37 mouse cellular contexts compared by ENCODE assay signal in genomic region chr11:115306863-115307262, GRCm38 (mm10). TPM values are rescaled to one million over a fixed set of nuclear protein-coding genes. Genes with fewer than 3 reads are reported as not detected.
DNase-seq lines count a peak whose midpoint lies in the region; ATAC-seq and TF ChIP-seq lines count a peak whose summit lies in the region.
"Had no signal": no experiment of that assay in that cellular context is flagged by ENCODE, and none has a peak within 500 bp of the region (broad histone marks: within the 10 kb centered on the region; RNA-seq: fewer than 3 reads in every experiment).

Otop2 (plus strand) TSS chr11:115307163.

- peak within 1 kb of the TSS; percentile 43; the same call in 1 of the 2 replicates for H3K9ac ChIP-seq in hindbrain, embryonic 13.5 days
- H3K9ac ChIP-seq in hindbrain, postnatal 0 days (replicated peaks; ENCODE audit: low read length), result no peak within 1 kb of the TSS
- H3K9ac ChIP-seq in midbrain, embryonic 16.5 days (ENCODE audit: low read depth, low read length), result 0 out of 2 replicates have a peak within 1 kb of the TSS, but pooled peaks have one; percentile 4
- H3K9ac ChIP-seq in midbrain, embryonic 15.5 days, result no peak within 1 kb of the TSS
- H3K9ac ChIP-seq: embryonic facial prominence, embryonic 15.5 days; heart, embryonic 15.5 days; hindbrain, embryonic 15.5 days; limb, embryonic 15.5 days; liver, embryonic 14.5 days; midbrain, embryonic 12.5 days; stomach, embryonic 15.5 days had no signal

- H3K27me3 ChIP-seq in hindbrain, embryonic 13.5 days, result peaks cover 13% of the 10 kb centered on the region
- no peaks in the 10 kb centered on the region; the same call in 1 of the 2 replicates for H3K27me3 ChIP-seq in hindbrain, postnatal 0 days (ENCODE audit: insufficient read depth, low read length)
- no peaks in the 10 kb centered on the region for H3K27me3 ChIP-seq in midbrain, embryonic 16.5 days (ENCODE audit: control insufficient read depth, insufficient read depth, low read depth, low read length)
- H3K27me3 ChIP-seq in midbrain, embryonic 15.5 days (replicated peaks), result no peaks in the 10 kb centered on the region; the same call in 1 of the 2 replicates
- H3K27me3 ChIP-seq: hindbrain, embryonic 15.5 days had no signal

- peaks cover 9% of the 10 kb centered on the region for H3K4me1 ChIP-seq in hindbrain, embryonic 13.5 days (replicated peaks)
- H3K4me1 ChIP-seq in hindbrain, postnatal 0 days (ENCODE audit: insufficient read depth, low read length), result no peaks in the 10 kb centered on the region
- no peaks in the 10 kb centered on the region for H3K4me1 ChIP-seq in midbrain, embryonic 16.5 days (ENCODE audit: control insufficient read depth, insufficient read depth, low read length)
- H3K4me1 ChIP-seq in midbrain, embryonic 15.5 days, result no peaks in the 10 kb centered on the region
- H3K4me1 ChIP-seq: hindbrain, embryonic 15.5 days had no signal

- DNase-seq in frontal cortex, adult 2 months (ENCODE audit: extremely low spot score in 1 of 2, low spot score in 1 of 2), result no peak
- no peak for DNase-seq in frontal cortex, postnatal 10 days (ENCODE audit: low spot score in 2 of 2)
- no peak for DNase-seq in hindbrain, postnatal 0 days (ENCODE audit: low spot score)
- no peak for DNase-seq in cerebellum, adult 18-20 months
- DNase-seq: adrenal gland, adult 2 months; adrenal gland, postnatal 36 days; cerebellum, adult 2 months; cerebellum, postnatal 14 days; heart, adult 2 months; kidney, adult 2 months; kidney, postnatal 14 days; layer of hippocampus, adult 9-11 months; lung, adult 2 months; lung, postnatal 10 days; right cerebral cortex, postnatal 25 days; thymus, postnatal 14 days had no signal

- H3K36me3 ChIP-seq in hindbrain, embryonic 13.5 days, result no peaks in the 10 kb centered on the region
- H3K36me3 ChIP-seq in hindbrain, postnatal 0 days (ENCODE audit: insufficient read depth, low read length), result no peaks in the 10 kb centered on the region
- no peaks in the 10 kb centered on the region for H3K36me3 ChIP-seq in midbrain, embryonic 16.5 days (ENCODE audit: control insufficient read depth, insufficient read depth, low read length)
- no peaks in the 10 kb centered on the region for H3K36me3 ChIP-seq in midbrain, embryonic 15.5 days (replicated peaks)
- H3K36me3 ChIP-seq: embryonic facial prominence, embryonic 15.5 days; heart, embryonic 15.5 days; hindbrain, embryonic 15.5 days; limb, embryonic 10.5 days; limb, embryonic 15.5 days; midbrain, embryonic 12.5 days; stomach, embryonic 15.5 days had no signal

- WGBS in hindbrain, embryonic 13.5 days, result 17% methylated on average over 8 of the region's 8 CpGs
- 14% methylated on average over 8 of the region's 8 CpGs for WGBS in hindbrain, postnatal 0 days
- 15% methylated on average over 8 of the region's 8 CpGs for WGBS in midbrain, embryonic 16.5 days
- 13% methylated on average over 8 of the region's 8 CpGs for WGBS in midbrain, embryonic 15.5 days

- H3K4me2 ChIP-seq in hindbrain, embryonic 13.5 days, result no peak within 1 kb of the TSS
- no peak within 1 kb of the TSS for H3K4me2 ChIP-seq in hindbrain, postnatal 0 days (ENCODE audit: low read depth, low read length)
- no peak within 1 kb of the TSS for H3K4me2 ChIP-seq in midbrain, embryonic 16.5 days (ENCODE audit: low read length)
- H3K4me2 ChIP-seq in midbrain, embryonic 15.5 days, result no peak within 1 kb of the TSS
- H3K4me2 ChIP-seq: embryonic facial prominence, embryonic 15.5 days; heart, embryonic 15.5 days; hindbrain, embryonic 15.5 days; limb, embryonic 15.5 days; midbrain, embryonic 12.5 days; stomach, embryonic 15.5 days had no signal

- no peak for TF ChIP-seq CTCF in hindbrain, postnatal 0 days (IDR thresholded peaks at IDR 0.05; ENCODE audit: low read depth)

- H3K27ac ChIP-seq in hindbrain, embryonic 13.5 days, result no peak within 1 kb of the TSS
- no peak within 1 kb of the TSS for H3K27ac ChIP-seq in hindbrain, postnatal 0 days
- H3K27ac ChIP-seq in midbrain, embryonic 16.5 days (ENCODE audit: low read length), result no peak within 1 kb of the TSS
- H3K27ac ChIP-seq in midbrain, embryonic 15.5 days, result no peak within 1 kb of the TSS
- H3K27ac ChIP-seq: embryonic facial prominence, embryonic 15.5 days; heart, adult 2 months; heart, embryonic 15.5 days; hindbrain, embryonic 15.5 days; limb, embryonic 10.5 days; limb, embryonic 15.5 days; liver, embryonic 14.5 days; macrophage; midbrain, embryonic 12.5 days; stomach, embryonic 15.5 days had no signal

- no peak for ATAC-seq in hindbrain, embryonic 13.5 days (ENCODE audit: low FRiP score)
- ATAC-seq in hindbrain, postnatal 0 days, result no peak
- ATAC-seq in midbrain, embryonic 16.5 days, result no peak
- ATAC-seq in midbrain, embryonic 15.5 days (replicated peaks), result no peak
- ATAC-seq: activated CD4-positive, CD25-positive, alpha-beta regulatory T cell, adult 4 months; CD4-positive, CD25-positive, alpha-beta regulatory T cell, adult 4 months had no signal

- H3K4me3 ChIP-seq in hindbrain, embryonic 13.5 days, result no peak within 1 kb of the TSS
- no peak within 1 kb of the TSS for H3K4me3 ChIP-seq in hindbrain, postnatal 0 days (ENCODE audit: low read length)
- H3K4me3 ChIP-seq in midbrain, embryonic 16.5 days (ENCODE audit: low read depth, low read length), result no peak within 1 kb of the TSS
- H3K4me3 ChIP-seq in midbrain, embryonic 15.5 days, result no peak within 1 kb of the TSS
- H3K4me3 ChIP-seq: embryonic facial prominence, embryonic 15.5 days; heart, adult 2 months; heart, embryonic 15.5 days; hindbrain, embryonic 15.5 days; limb, embryonic 10.5 days; limb, embryonic 15.5 days; midbrain, embryonic 12.5 days; stomach, embryonic 15.5 days had no signal

- no peaks in the 10 kb centered on the region for H3K9me3 ChIP-seq in hindbrain, embryonic 13.5 days
- no peaks in the 10 kb centered on the region for H3K9me3 ChIP-seq in hindbrain, postnatal 0 days (ENCODE audit: low read length)
- no peaks in the 10 kb centered on the region for H3K9me3 ChIP-seq in midbrain, embryonic 16.5 days (replicated peaks; ENCODE audit: control insufficient read depth, low read length, poor library complexity, severe bottlenecking)
- no peaks in the 10 kb centered on the region for H3K9me3 ChIP-seq in midbrain, embryonic 15.5 days
- H3K9me3 ChIP-seq: embryonic facial prominence, embryonic 15.5 days; heart, embryonic 15.5 days; hindbrain, embryonic 15.5 days; limb, embryonic 10.5 days; limb, embryonic 15.5 days; midbrain, embryonic 12.5 days; stomach, embryonic 15.5 days had no signal

RNA-seq across cellular contexts. Expression of gene Otop2, which starts in this region (rescaled TPM):
- 14.6 and 19.2 TPM in 2 replicates for polyA plus RNA-seq in frontal cortex, adult 2 months (2012; rRNA removed)
- not detected in 2 replicates for polyA plus RNA-seq in hindbrain, embryonic 13.5 days (2015; fragmentation: Nextera tagmentation; extraction: Ambion mirVana)
- 0.36 and 0.99 TPM in 2 replicates for total RNA-seq in hindbrain, postnatal 0 days (2014; rRNA removed)
- polyA plus RNA-seq in hindbrain, postnatal 0 days (2015; fragmentation: Nextera tagmentation; extraction: Ambion mirVana), result 0.20 and 0.34 TPM in 2 replicates
- polyA plus RNA-seq in midbrain, embryonic 16.5 days (2015; fragmentation: Nextera tagmentation; extraction: Ambion mirVana), result 0.09 and 0.29 TPM in 2 replicates
- 0.17 TPM in 1 of 2 replicates, not detected in the other for polyA plus RNA-seq in midbrain, embryonic 15.5 days (2015; fragmentation: Nextera tagmentation; extraction: Ambion mirVana)
- total RNA-seq: adrenal gland, adult 2 months; adrenal gland, postnatal 36 days; gastrocnemius, adult 18-20 months; gastrocnemius, postnatal 4 days; heart, adult 2 months; heart, postnatal 25 days; monocyte, adult 5-6 weeks; neutrophil, adult 5-6 weeks had no signal
- polyA plus RNA-seq: activated CD4-positive, CD25-positive, alpha-beta regulatory T cell, adult 4 months; adrenal gland, adult 2 months; CD4-positive, CD25-positive, alpha-beta regulatory T cell, adult 4 months; heart, adult 2 months; heart, embryonic 15.5 days; intestine, embryonic 14.5 days; kidney, adult 2 months; limb, embryonic 10.5 days; liver, embryonic 14.5 days; macrophage; midbrain, embryonic 12.5 days; urinary bladder, adult 2 months had no signal

Comparison
In these comparisons a context has a peak if more than half of its experiments do, and no peak if none do; other contexts are left out.
1. RNA of gene Otop2 (polyA plus RNA-seq): 14.6 to 19.2 TPM in frontal cortex, adult 2 months; 0.09 to 0.29 TPM in midbrain, embryonic 16.5 days, not detected in hindbrain, embryonic 13.5 days, 0.17 TPM in midbrain, embryonic 15.5 days and 0.20 to 0.34 TPM in hindbrain, postnatal 0 days; every median in the first group is over 10 times any median in the second.
2. H3K9ac ChIP-seq: peak in hindbrain, embryonic 13.5 days (single experiment) and midbrain, embryonic 16.5 days (single experiment); none in hindbrain, postnatal 0 days (single experiment) and midbrain, embryonic 15.5 days (single experiment).